Mouse (Mus musculus) C2C12 (cell line): ENCODE measurements around the gene Epha5. TPM values are rescaled to one million over a fixed set of nuclear protein-coding genes. Genes with fewer than 3 reads are reported as not detected.

Experiments
- H3K27me3 ChIP-seq: one replicate; pipeline ENCODE4 v1.6.1; 2011; ENCODE audit not compliant: control insufficient read depth, insufficient read depth, insufficient read length
- H3K36me3 ChIP-seq: one replicate; pipeline ENCODE4 v1.6.1; 2011; ENCODE audit not compliant: control insufficient read depth, insufficient read depth
- H3K4me3 ChIP-seq: one replicate; pipeline ENCODE4 v1.5.1; 2011; ENCODE audit warnings: mild to moderate bottlenecking, control low read depth; ENCODE audit not compliant: poor library complexity, insufficient read depth, severe bottlenecking
- H3K79me2 ChIP-seq: one replicate; pipeline ENCODE4 v1.6.1; 2011; ENCODE audit not compliant: control insufficient read depth, insufficient read depth
- H3K79me3 ChIP-seq: one replicate; pipeline ENCODE4 v1.6.1; 2011; ENCODE audit warnings: low read depth, control low read depth
- H3ac ChIP-seq: one replicate; pipeline ENCODE3; 2011; ENCODE audit warnings: low read depth; ENCODE audit not compliant: control insufficient read depth, insufficient read length
- CEBPB ChIP-seq: IDR thresholded peaks from one replicate; pipeline ENCODE4 v1.6.1; 2011; ENCODE audit warnings: low read depth, mild to moderate bottlenecking, control low read depth, moderate library complexity
- CTCF ChIP-seq: IDR thresholded peaks from one replicate; pipeline ENCODE4 v1.5.1; 2011; ENCODE audit not compliant: control insufficient read depth, insufficient read depth, insufficient read length
- FOSL1 ChIP-seq: IDR thresholded peaks from one replicate; pipeline ENCODE4 v1.8.0; 2011; ENCODE audit warnings: mild to moderate bottlenecking, low read length; ENCODE audit not compliant: poor library complexity, insufficient read depth, severe bottlenecking
- MAX ChIP-seq: IDR thresholded peaks from one replicate; pipeline ENCODE4 v1.6.1; 2011; ENCODE audit warnings: mild to moderate bottlenecking, control low read depth
- MYOD1 ChIP-seq: IDR thresholded peaks from one replicate; pipeline ENCODE4 v1.6.1; 2011; ENCODE audit warnings: low read depth; ENCODE audit not compliant: control insufficient read depth, insufficient read length
- MYOG ChIP-seq: IDR thresholded peaks from one replicate; pipeline ENCODE4 v1.6.1; 2011; ENCODE audit not compliant: control insufficient read depth, insufficient read length; ENCODE audit errors: extremely low read depth
- USF1 ChIP-seq: IDR thresholded peaks from one replicate; pipeline ENCODE4 v1.6.1; 2011; ENCODE audit warnings: low read depth, mild to moderate bottlenecking, control low read depth, moderate library complexity
- polyA plus RNA-seq: library from polyadenylated mRNA; unstranded; fragments of >200 nt; fragmentation: generic; extraction: Trizol; gene quantifications from one replicate; pipeline ENCODE4 v1.2.1, GENCODE M21; 2012; ENCODE audit warnings: missing spikeins

Epha5 gene
- polyA plus RNA-seq, 1 experiment: not detected

- Histone ChIP-seq H3K4me3 (no peak overlapping the region), H3K79me3 (no peaks in the 10 kb centered on the region), H3K36me3 (no peaks in the 10 kb centered on the region), H3K79me2 (no peaks in the 10 kb centered on the region), H3K27me3 (no peaks in the 10 kb centered on the region), H3ac (no peak overlapping the region)
- TF ChIP-seq CEBPB (no peak), MAX (no peak), CTCF (no peak), MYOG (no peak), MYOD1 (no peak), USF1 (no peak), FOSL1 (no peak)
These were observed 127.7 kb downstream of the Epha5 start for GRCm38 (mm10) chr5:84289429-84289977.

DNA sequence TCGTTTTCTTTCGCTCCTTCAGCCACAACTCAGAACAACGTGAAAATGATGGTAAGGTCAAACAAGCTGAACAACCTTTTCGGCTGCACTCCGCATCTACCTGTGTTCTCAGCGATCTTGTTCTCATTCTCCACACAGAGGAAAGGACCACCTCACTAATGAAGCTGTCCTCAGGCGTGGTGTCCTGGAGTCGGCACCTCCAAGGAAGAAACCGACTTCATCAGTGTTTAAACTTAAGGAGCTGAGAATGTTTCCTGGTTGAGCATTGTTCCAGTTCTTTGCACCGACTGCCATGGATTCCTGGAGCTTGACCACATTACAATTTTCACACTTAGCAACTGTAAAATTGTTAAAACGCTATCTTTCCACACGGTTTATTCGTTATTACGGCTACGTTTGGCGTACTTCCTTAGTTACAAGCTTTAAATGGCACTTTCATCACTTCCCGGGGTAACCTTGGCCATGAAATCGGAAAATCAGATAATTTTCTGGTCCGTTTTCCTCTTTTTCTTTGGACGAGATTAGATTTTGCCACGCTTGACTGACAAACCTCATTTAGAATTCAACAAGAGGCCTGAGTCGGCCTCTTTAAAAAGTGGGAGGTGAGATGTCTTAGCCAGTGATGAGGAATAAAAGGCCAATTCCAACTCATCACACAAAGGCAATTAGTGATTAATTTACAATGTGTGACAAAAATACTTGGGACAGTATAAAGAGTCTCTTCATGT is 135.7 kb downstream of the Epha5 start:
- H3ac ChIP-seq: no peak overlapping the region
- TF ChIP-seq MYOG (no peak), CTCF (no peak), CEBPB (no peak), MAX (no peak), USF1 (no peak), FOSL1 (no peak), MYOD1 (no peak)
- no peak overlapping the region for H3K4me3 ChIP-seq
- H3K79me3 ChIP-seq: no peaks in the 10 kb centered on the region
- H3K36me3 ChIP-seq: no peaks in the 10 kb centered on the region
- no peaks in the 10 kb centered on the region for H3K27me3 ChIP-seq
- H3K79me2 ChIP-seq: no peaks in the 10 kb centered on the region

DNA sequence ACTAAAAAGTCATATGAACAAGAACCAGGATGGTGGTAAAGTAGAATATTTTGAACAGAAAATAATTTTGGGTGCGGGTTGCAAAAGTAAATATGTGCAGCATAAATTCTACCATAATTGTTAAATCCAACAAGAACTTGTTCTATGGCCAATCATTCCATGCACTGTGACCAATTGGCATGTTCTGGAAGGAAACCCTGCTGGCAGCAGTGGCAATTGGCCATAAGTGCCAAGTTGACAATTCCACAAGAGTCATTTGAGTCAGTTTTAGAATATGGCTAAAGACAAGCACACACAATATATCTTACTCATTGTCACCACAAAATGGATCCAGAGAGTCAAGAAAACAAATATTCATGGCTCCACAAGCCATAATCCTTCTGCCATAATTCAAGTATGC is 140.2 kb downstream of the Epha5 start:
- no peaks in the 10 kb centered on the region for H3K36me3 ChIP-seq

DNA sequence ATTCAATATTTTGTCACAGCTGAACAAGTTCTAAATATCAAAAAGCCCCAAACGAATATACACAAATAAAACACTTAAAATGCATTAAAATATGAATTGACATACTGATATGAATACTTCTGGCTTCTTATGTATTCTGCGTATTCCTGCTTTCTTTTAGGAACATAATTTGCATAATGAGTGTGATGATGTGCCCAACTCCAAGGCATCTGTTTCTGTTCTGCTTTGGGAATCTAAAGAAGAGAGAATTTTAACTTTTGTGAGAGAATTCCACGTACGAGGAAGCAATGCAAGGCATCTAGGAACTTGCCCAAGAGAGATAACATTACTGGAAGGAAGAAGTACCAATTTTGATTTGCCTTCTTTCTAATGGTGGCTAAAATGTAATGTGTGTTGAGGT is 151.8 kb downstream of the Epha5 start:
- TF ChIP-seq CTCF (no peak), CEBPB (no peak), MYOG (no peak), MYOD1 (no peak), USF1 (no peak), MAX (no peak), FOSL1 (no peak)
- Histone ChIP-seq H3K27me3 (no peaks in the 10 kb centered on the region), H3K36me3 (no peaks in the 10 kb centered on the region), H3ac (no peak overlapping the region), H3K4me3 (no peak overlapping the region), H3K79me2 (no peaks in the 10 kb centered on the region), H3K79me3 (no peaks in the 10 kb centered on the region)

More for the DNA sequence above, 140.2 kb downstream of the Epha5 start:
- no peaks in the 10 kb centered on the region for H3K79me2 ChIP-seq
- no peaks in the 10 kb centered on the region for H3K27me3 ChIP-seq
- TF ChIP-seq CEBPB: no peak
- no peak for TF ChIP-seq MYOD1
- no peak for TF ChIP-seq FOSL1
- no peak for TF ChIP-seq CTCF
- no peak for TF ChIP-seq MAX
- TF ChIP-seq USF1: no peak
- TF ChIP-seq MYOG: no peak
- H3ac ChIP-seq: no peak overlapping the region
- H3K4me3 ChIP-seq: no peak overlapping the region
- no peaks in the 10 kb centered on the region for H3K79me3 ChIP-seq

GRCm38 (mm10) chr5:84263999-84264398 is 153.2 kb downstream of the Epha5 start:
- TF ChIP-seq CTCF: no peak
- TF ChIP-seq CEBPB: no peak
- no peak for TF ChIP-seq MYOG
- no peak for TF ChIP-seq FOSL1
- no peak for TF ChIP-seq MAX
- TF ChIP-seq USF1: no peak
- no peak for TF ChIP-seq MYOD1
- Histone ChIP-seq H3ac (no peak overlapping the region), H3K79me3 (no peaks in the 10 kb centered on the region), H3K79me2 (no peaks in the 10 kb centered on the region), H3K27me3 (no peaks in the 10 kb centered on the region), H3K36me3 (no peaks in the 10 kb centered on the region), H3K4me3 (no peak overlapping the region)
